Mouse (Mus musculus) heart, postnatal 36 days (tissue): ENCODE measurements around the gene Rhoc. TPM values are rescaled to one million over a fixed set of nuclear protein-coding genes. Genes with fewer than 3 reads are reported as not detected.
"Not testable (repeated sequence)": the region's sequence is repeated elsewhere in the genome, so short reads cannot be mapped to it uniquely, and the experiment has no call there.

ENCODE experiments used
- DNase-seq, 2 experiments: peaks; one replicate each; pipeline ENCODE4 v3.0.0; 2021 to 2022
- intact Hi-C: fragments of 180-260 bp; cut with DNase I; formaldehyde crosslinking; loops from one replicate; pipeline ENCODE4 v1.15.1; 2025
- total RNA-seq, 2 experiments: library from RNA; stranded (reverse); gene quantifications; 2 replicates each; pipeline ENCODE4 v1.2.3; 2021

The Rhoc gene
- total RNA-seq, 2 experiments from 2014 or later, result 93.1 to 100 TPM

DNA sequence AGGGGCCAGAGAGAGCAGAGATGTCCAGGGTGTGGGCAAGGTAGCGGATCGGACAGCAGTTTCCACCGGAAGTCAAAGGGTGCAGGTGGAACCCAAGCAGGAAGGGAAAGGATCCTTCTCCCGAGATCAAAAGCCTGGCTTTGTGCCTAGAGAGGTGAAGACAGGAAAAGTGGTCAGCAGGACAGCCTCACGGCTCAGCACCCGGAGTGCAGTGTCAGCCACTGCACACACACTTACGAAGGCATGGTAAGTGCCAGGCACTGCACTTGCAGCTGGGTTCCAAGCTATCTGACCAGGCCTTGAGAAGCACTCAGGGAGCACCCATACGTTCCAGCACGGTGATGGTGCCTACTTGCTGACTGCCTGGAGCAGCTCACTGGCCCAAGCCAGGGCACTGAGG lies 17.4 kb downstream of the Rhoc start:
- intact Hi-C loops, result no loop called here
- no peak for DNase-seq

DNA sequence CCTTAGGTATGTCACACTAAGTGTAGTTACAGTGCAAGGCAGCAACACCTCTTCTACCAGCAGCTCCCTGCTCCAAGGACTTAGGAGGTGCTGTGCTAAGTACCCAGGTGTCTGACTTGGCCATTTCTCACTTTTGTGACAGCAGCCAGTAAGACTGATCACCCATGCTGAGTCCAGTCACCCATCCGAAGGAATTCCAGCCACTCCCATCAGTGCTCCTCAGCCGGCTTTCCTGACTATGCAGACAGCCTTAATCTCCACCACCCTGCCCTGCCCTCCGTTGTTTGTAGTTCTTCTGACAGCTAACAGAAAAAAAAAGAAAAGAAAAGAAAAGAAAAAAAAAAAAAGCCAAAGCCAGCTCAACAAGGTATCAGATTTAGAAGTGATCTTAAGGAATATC lies 23.6 kb downstream of the Rhoc start:
- no peak for DNase-seq
- intact Hi-C loops, result no loop called here

DNA sequence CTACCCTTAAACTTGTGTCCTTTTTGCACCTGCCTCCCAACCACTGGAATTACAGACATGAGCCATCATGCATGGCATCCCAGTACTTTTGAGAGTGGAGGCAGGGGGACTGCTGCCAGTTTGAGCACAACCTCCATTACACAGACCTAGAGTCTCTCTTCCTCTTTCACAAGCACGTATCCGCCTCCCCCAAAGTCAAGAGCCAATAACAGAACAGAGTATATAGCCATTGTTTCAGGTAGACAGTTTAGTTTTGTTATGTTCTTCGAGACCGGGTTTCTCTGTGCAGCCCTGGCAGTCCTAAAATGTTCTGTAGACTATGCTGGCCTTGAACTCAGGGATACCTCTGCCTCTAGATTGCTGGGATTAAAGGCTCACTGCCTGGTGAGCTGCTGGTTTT lies 24.1 kb downstream of the Rhoc start:
- intact Hi-C loops, result no loop called here
- DNase-seq, result no peak

DNA sequence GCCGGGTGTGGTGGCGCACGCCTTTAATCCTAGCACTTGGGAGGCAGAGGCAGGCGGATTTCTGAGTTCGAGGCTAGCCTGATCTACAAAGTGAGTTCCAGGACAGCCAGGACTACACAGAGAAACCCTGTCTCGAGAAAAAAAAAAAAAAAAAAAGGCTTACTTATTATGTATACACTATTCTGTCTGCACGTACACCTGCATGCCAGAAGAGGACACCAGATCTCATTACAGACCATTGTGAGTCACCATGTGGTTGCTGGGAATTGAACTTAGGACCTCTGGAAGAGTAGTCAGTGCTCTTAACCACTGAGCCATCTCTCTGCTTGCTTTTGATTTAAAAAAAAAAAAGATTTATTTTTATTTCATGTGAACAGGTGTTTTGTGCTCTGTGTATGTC lies 25.1 kb downstream of the Rhoc start:
- DNase-seq, intact Hi-C loops: not testable (repeated sequence)

DNA sequence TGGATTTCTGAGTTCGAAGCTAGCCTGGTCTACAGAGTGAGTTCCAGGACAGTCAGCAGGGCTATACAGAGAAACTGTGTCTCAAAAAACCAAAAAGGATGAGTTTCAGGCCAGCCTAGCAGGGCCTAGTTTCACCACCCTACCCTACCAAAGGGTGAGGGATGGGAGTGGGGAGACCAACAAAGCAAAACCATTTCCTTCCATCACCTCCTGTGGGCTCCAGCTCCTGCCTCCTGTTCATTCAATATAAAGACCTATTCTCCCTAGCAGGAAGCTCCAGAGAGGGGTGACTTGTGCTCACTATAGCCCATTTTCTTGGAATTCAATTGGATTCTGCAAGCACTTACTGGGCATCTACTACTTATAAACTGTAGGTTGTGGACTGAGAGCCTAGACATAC lies 26.6 kb downstream of the Rhoc start:
- intact Hi-C loops, result loop anchor here (5.0 kb wide), 1 partner anchor 32 kb away; the partner anchor contains the start of genes Fam19a3 and Ppm1j
- no peak for DNase-seq

DNA sequence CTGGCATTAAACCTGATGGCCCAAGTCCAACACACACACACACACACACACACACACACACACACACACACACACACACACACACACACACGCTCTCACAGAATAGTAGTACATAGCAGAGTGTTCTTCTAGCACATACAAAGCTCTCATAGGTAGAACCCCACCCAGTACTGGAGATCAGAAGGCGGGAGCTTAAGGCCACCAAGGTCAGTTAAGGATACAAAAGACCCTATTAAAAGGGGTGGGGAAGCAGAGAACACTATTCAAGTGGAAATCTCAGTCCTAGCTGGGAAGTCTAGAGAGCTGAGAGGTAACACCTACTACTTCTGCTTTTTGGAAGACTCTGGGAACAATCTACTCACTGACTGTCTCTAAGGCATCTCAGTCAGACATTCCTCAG lies 27.2 kb downstream of the Rhoc start:
- intact Hi-C loops, result loop anchor here (5.0 kb wide), 1 partner anchor 33 kb away; the partner anchor contains the start of genes Fam19a3 and Ppm1j

DNA sequence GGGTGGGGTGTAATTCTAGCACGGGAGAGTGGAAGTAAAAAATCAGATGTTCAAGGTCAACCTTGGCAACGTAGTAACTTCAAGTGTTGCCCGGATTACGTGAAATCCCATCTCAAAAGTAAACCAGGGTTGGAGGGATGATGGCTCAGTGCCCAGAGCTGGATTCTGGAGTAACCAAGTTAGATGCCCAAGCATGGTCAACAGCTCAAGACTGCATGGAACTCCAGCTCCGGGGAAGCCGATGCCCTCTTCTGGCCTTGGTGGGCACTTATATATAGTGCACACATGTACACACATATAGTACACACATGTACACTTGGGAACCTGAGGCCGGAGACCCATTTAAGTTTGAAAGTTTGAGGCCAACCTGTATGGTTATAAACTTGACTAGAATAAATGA lies 28.0 kb downstream of the Rhoc start:
- DNase-seq, result no peak
- intact Hi-C loops, result loop anchor here (5.0 kb wide), 1 partner anchor 34 kb away; the partner anchor contains the start of genes Fam19a3 and Ppm1j

More for the DNA sequence above, 27.2 kb downstream of the Rhoc start:
- DNase-seq, result no peak

DNA sequence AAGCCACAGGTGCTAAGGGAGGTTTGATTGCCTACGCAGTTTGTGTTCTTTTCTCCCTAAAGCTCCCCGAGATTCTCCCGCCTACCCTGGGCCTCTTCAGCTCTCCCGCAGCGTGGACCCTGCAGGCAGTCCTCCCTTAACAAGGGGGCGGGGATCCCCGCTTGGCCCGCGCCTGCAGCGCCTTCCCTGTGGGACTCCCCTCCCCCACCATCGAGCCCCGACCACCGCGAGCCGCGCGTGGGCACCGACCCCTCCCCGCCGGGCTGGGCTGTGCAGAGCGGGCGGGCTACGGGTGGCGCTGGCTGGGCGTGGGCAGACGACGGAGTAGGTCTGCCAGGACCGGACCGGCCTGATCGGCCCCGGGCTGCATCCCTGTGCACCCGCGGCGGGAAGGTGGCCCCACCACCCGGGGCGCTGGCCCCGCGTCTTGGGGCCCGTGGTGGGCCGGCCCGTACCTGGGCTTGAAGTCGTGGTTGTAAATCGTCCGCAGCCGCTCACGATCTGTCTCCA lies 29.4 kb downstream of the Rhoc start:
- peak; percentile 57 to 79 for DNase-seq
- intact Hi-C loops, result loop anchor here (5.0 kb wide), 1 partner anchor 35 kb away; the partner anchor contains the start of genes Fam19a3 and Ppm1j

DNA sequence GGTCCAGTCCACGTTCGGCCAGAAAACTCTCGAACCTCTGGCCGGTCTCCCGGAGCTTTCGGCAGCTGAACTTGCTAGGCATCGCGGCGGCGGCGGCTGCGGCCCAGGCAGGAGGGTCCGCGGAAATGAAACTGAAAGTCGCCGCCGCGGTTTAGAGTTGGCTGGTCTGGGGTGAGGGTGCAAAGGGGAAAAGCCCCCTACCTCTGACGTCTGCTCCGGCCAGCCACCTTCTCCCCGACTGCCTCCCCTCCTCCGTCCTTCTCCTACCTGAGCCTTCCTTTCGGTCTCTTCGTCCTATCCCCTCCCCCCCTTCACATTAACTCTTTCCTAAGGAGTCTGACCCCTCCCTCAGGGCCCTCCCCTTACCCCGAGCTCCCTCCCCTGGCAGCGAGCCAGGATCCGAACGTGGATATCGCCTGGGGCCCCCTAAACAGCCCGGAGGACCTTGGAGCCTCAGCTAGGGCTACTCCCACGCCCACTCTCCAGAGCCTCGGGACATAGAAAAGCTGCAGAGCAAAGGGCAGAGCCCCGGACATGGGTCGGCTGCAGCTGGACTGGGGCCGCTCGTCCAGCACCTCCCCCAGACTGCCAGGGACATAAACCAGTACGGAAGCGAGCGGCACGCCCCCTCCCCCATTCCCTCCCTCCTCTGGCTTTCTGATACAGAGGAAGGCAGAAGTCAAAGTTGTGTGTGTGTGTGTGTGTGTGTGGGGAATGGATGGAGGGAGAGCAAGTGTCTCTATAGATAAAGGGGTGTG lies 30.0 kb downstream of the Rhoc start, which contains the start of gene Mov10:
Mov10 (minus strand) TSS at position 573 of the 758 bp plus-strand sequence.
- DNase-seq, result peak; percentile 70 to 76
- intact Hi-C loops, result loop anchor here (2.0 to 5.0 kb wide), 3 partner anchors 23 to 47 kb away; partner anchors contain the start of genes Capza1, Fam19a3, Ppm1j and St7l

DNA sequence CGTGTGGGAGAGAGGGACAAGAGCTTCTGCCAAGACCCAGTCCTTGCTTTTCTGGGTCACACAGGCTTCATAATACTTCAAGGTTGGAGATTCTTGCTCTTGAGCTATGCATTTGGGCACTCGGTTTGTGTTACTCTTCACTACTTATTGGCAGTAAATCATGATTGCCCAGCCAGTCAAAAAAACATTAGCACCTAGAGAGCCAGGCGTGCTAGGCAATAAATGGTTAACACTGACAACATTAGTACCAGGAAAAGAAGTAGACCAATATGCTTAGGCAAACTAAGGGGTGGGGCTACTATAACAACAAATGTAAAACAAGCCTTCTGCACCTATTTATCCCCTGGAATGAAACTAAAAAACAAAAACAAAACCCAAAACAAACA lies 30.6 kb downstream of the Rhoc start:
- intact Hi-C loops, result loop anchor here (2.0 to 5.0 kb wide), 3 partner anchors 24 to 46 kb away; partner anchors contain the start of genes Capza1, Fam19a3, Ppm1j and St7l

DNA sequence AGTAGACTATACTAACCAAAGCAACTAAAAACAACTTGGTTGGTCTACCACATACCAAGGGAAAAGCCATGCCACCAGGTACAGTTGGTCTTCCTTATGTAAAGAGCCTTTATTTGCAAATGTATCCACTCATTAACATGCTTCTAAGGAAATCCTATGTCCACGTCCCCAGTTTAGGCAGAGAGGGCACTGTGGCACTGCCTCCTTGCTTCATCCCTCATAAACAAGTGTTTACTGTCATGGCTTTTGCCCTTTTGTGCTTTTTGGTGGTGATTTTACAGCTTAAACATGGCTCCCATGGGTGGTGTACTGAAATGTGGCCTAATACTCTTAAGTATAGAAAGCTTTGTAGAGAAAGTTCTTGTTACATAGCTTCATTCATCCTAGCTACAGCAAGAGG lies 32.3 kb downstream of the Rhoc start:
- no peak for DNase-seq
- intact Hi-C loops, result no loop called here

More for the DNA sequence above, 30.6 kb downstream of the Rhoc start:
- DNase-seq, result no peak

DNA sequence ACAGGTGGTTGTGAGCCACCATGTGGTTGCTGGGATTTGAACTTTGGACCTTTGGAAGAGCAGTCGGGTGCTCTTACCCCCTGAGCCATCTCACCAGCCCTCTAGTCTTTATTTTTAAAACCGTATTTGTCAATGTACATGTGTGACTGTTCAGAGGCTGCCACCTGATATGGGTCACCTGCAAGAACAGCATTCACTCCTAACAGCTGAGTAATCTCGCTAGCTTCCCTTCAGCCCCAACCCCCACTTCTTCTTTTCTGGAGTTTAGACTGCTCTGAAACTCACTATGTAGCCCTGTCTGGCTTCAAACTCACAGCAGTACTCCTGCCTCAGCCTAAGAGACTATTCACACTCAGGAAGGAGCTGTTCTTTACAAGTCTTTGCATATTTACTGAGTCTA lies 34.2 kb downstream of the Rhoc start:
- no peak for DNase-seq
- intact Hi-C loops, result no loop called here

DNA sequence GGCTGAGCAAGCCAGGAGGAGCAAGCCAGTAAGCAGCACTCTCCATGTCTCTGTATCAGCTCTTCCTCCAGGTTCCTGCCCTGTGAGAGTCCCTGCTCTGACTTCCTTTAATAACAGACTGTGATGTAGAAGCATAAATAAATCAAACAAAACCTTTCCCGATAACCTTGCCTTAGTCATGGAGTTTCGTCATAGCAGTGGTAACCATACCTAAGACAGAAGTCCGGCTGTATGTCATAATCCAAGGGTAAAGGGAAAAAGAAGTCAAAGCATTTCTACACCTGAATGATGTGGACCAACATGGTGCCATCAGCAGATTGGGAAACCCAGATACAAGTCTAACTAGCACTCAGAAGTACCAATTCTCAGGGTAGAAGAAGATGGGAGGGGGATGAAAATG lies 47.6 kb downstream of the Rhoc start:
- no peak for DNase-seq
- intact Hi-C loops, result no loop called here

DNA sequence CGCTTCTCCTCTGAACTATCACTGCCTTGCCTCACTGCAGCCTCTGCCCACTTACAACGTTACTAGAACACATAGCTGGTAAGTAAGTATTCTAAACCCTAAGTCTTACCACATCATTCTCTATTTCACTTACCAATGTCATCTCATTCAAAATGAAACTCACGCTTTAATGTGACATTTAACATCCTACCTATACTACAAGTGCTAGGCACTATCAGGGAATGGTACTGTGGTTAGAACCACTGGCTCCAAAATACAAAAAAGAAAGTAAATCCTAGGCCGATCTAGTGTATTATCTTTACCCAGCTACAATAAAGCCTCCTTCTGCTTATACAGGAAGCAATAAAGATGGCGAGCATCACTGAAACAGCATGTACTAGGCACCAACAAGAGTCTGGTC lies 52.9 kb downstream of the Rhoc start:
- DNase-seq, result no peak
- intact Hi-C loops, result no loop called here

Other genes with a start within 250 kb of the Rhoc start
- 100 to 1,000 TPM; 163 to 166 TPM for gene Slc16a1, start 149.7 kb upstream of the Rhoc start, total RNA-seq
- 10 to 100 TPM; 24.0 to 26.2 TPM for gene Ppm1j, start 7.3 kb upstream of the Rhoc start, total RNA-seq
- 1 to 10 TPM; 2.2 to 2.4 TPM for gene Fam19a3, start 6.5 kb upstream of the Rhoc start, total RNA-seq
- 1 to 10 TPM; 4.8 to 8.0 TPM for gene Mov10, start 30.2 kb downstream of the Rhoc start, total RNA-seq
- 10 to 100 TPM; 19.1 to 22.5 TPM for gene St7l, start 75.6 kb downstream of the Rhoc start, total RNA-seq
- gene Capza1, start 76.1 kb downstream of the Rhoc start, total RNA-seq, result 10 to 100 TPM; 32.2 to 38.7 TPM
- 1 to 10 TPM; 1.1 to 1.8 TPM for gene Wnt2b, start 173.5 kb downstream of the Rhoc start, total RNA-seq